Mouse (Mus musculus): ENCODE measurements at regions not wholly inside any gene's neighbourhood (a gene's known extent, or its start where the extent isn't known, plus 50 kb on each side); places are given as distances from the start of the nearest gene placed in this dataset.
"Not testable (repeated sequence)": the region's sequence is repeated elsewhere in the genome, so short reads cannot be mapped to it uniquely, and the experiment has no call there.

- in situ Hi-C loops (cut with MboI, MseI), result no loop called here
Observed at GRCm38 (mm10) chr1:108102607-108103006, 512.8 kb downstream of the Serpinb8 start.

GRCm38 (mm10) chr1:108110984-108111383, 521.2 kb downstream of the Serpinb8 start:
- in situ Hi-C loops (cut with MboI, MseI), result no loop called here

- in situ Hi-C loops (cut with MboI, MseI), result no loop called here
Observed at GRCm38 (mm10) chr1:108127393-108127792, 537.6 kb downstream of the Serpinb8 start.

- in situ Hi-C loops (cut with MboI, MseI), result no loop called here
Observed at GRCm38 (mm10) chr1:108132006-108132405, 542.2 kb downstream of the Serpinb8 start.

- in situ Hi-C loops (cut with MboI, MseI), result not testable (repeated sequence)
Observed at GRCm38 (mm10) chr1:108135346-108135745, 545.5 kb downstream of the Serpinb8 start.

- in situ Hi-C loops (cut with MboI, MseI), result no loop called here
Observed at GRCm38 (mm10) chr1:108144114-108144513, 554.3 kb downstream of the Serpinb8 start.

GRCm38 (mm10) chr1:108181350-108182167, 591.8 kb downstream of the Serpinb8 start:
- in situ Hi-C loops (cut with MboI, MseI), result no loop called here

- in situ Hi-C loops (cut with MboI, MseI), result no loop called here
Observed at GRCm38 (mm10) chr1:108182168-108182539, 592.3 kb downstream of the Serpinb8 start.

- in situ Hi-C loops (cut with MboI, MseI), result no loop called here
Observed at GRCm38 (mm10) chr1:108224047-108224446, 634.2 kb downstream of the Serpinb8 start.

- in situ Hi-C loops (cut with MboI, MseI), result no loop called here
Observed at GRCm38 (mm10) chr1:108240152-108240551, 650.3 kb downstream of the Serpinb8 start.

- in situ Hi-C loops (cut with MboI, MseI), result no loop called here
Observed at GRCm38 (mm10) chr1:108255147-108255546, 665.3 kb downstream of the Serpinb8 start.

- in situ Hi-C loops (cut with MboI, MseI), result no loop called here
Observed at GRCm38 (mm10) chr1:108259355-108259754, 669.5 kb downstream of the Serpinb8 start.

GRCm38 (mm10) chr1:108282099-108282498, 692.3 kb downstream of the Serpinb8 start:
- in situ Hi-C loops (cut with MboI, MseI), result no loop called here

GRCm38 (mm10) chr1:108286571-108286970, 696.8 kb downstream of the Serpinb8 start:
- in situ Hi-C loops (cut with MboI, MseI), result no loop called here
